Mouse (Mus musculus): ENCODE measurements at regions not wholly inside any gene's neighbourhood (a gene's known extent, or its start where the extent isn't known, plus 50 kb on each side); places are given as distances from the start of the nearest gene placed in this dataset.

DNA sequence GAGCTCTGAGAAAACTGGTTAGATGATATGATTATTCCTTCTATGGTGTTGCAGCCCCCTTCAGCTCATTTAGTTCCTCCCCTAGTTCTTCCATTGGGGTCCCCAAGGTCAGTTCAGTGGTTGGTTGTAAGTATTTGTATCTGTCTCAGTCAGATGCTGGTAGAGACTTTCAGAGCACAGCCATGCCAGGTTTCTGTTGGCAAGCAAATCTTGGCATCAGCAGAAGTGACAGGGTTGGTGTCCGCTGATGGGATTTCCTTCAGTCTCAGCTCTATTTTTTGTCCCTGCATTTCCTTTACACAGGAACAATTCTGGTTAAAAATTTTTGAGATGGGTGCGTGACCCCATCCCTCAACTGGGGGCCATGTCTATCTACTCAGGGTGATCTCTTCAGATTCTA is 55.3 kb upstream of the Spaca1 start:
- no peaks in the 10 kb centered on the region for H3K36me3 ChIP-seq (ENCODE audit: insufficient read depth)
- no peak overlapping the region for H3K9ac ChIP-seq
- no peak overlapping the region for H3K27ac ChIP-seq (ENCODE audit: low read depth, low read length)
- H3K9me3 ChIP-seq (ENCODE audit: low read length), result peaks cover 3% of the 10 kb centered on the region; the same call in 1 of the 2 replicates
- ATAC-seq, result no peak
- H3K4me3 ChIP-seq (ENCODE audit: low read depth, low read length), result no peak overlapping the region
- H3K27me3 ChIP-seq (ENCODE audit: insufficient read depth, low read length), result no peaks in the 10 kb centered on the region
- WGBS, result 89% methylated on average over 2 of the region's 2 CpGs
- no peak for DNase-seq
- no peaks in the 10 kb centered on the region for H3K4me1 ChIP-seq (ENCODE audit: insufficient read depth)
- H3K4me2 ChIP-seq (ENCODE audit: low read depth), result no peak overlapping the region
- TF ChIP-seq CTCF (IDR thresholded peaks at IDR 0.05; ENCODE audit: low read depth), result no peak

DNA sequence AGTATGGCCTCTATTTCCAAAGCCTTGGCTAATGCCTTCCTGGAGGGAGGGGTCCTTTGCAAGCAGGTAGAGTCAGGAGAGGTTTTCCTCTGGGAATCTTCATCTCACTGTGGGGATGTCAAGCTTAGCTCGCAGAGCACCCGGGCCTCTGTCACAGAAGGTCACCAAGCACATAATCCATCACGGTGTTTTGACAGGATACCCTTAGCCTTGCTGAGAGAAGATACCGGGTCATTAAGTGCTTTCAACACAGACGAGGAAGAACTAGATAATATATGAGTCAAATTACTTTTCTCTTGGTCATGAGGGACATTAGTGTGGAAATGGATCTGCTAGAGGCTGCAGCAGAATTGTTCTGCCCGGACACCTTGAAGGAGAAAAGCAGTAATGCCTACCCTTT is 64.3 kb upstream of the Spaca1 start:
- Histone ChIP-seq H3K4me3 (ENCODE audit: low read depth, low read length) (no peak overlapping the region), H3K4me2 (ENCODE audit: low read depth) (no peak overlapping the region), H3K27me3 (ENCODE audit: insufficient read depth, low read length) (no peaks in the 10 kb centered on the region), H3K4me1 (ENCODE audit: insufficient read depth) (no peaks in the 10 kb centered on the region), H3K9me3 (ENCODE audit: low read length) (no peaks in the 10 kb centered on the region), H3K9ac (no peak overlapping the region), H3K27ac (ENCODE audit: low read depth, low read length) (no peak overlapping the region), H3K36me3 (ENCODE audit: insufficient read depth) (no peaks in the 10 kb centered on the region)
- WGBS, result 75% methylated on average over 6 of the region's 6 CpGs
- ATAC-seq (no peak), DNase-seq (no peak)
- no peak for TF ChIP-seq CTCF (IDR thresholded peaks at IDR 0.05; ENCODE audit: low read depth)

DNA sequence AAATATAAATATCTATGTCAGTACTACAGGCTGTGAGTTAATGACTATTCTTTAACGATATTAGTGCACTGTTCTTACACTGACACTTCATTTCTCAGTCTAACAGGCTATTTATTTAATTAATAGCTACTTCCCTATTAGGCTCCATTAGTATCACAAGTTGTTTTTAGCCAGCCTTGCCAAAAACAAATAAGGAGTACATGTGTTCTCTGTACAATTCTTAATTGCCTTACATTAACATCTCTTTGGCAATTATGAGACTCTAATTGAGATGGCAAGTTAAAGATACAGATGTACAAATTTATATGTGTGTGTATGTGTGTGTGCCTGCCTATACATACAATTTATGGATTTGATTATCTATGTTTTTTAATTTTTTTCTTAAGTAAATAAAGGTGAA is 67.1 kb upstream of the Spaca1 start:
- Histone ChIP-seq H3K36me3 (ENCODE audit: insufficient read depth) (no peaks in the 10 kb centered on the region), H3K4me2 (ENCODE audit: low read depth) (no peak overlapping the region), H3K4me1 (ENCODE audit: insufficient read depth) (no peaks in the 10 kb centered on the region), H3K27ac (ENCODE audit: low read depth, low read length) (no peak overlapping the region), H3K27me3 (ENCODE audit: insufficient read depth, low read length) (no peaks in the 10 kb centered on the region), H3K9ac (no peak overlapping the region), H3K4me3 (ENCODE audit: low read depth, low read length) (no peak overlapping the region), H3K9me3 (ENCODE audit: low read length) (no peaks in the 10 kb centered on the region)
- TF ChIP-seq CTCF (IDR thresholded peaks at IDR 0.05; ENCODE audit: low read depth), result no peak
- ATAC-seq, result no peak
- WGBS, result 32% methylated on average over 1 of the region's 1 CpGs
- no peak for DNase-seq

DNA sequence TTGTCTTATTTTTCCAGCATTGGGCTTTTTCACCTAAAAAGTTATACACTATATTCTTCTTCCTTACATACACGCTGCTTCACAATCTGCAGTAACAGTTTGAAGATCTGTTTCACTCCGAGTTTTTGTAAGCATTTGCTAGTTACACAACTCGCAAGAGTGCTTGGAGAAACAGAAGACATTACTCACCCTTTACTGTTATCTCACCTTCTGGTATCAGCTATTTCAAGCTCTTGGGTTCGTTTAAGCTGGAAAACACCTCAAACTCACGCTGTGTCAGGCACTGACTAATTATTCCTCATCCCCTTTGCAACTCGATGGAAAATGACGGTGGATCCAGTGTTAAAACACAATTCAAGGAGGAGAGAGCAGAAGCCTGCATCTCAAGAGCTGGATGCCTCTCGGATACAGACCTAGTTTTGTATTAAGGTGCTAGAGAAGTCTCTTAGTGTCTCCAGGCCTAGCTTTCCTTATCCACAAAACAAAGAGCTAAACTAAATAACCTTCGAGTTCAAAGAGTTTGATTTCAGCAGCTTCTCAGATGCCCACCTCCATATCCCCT is 73.0 kb upstream of the Spaca1 start:
- DNase-seq, result no peak
- H3K9ac ChIP-seq, result no peak overlapping the region
- H3K4me2 ChIP-seq (ENCODE audit: low read depth), result no peak overlapping the region
- no peaks in the 10 kb centered on the region for H3K9me3 ChIP-seq (ENCODE audit: low read length)
- H3K4me1 ChIP-seq (ENCODE audit: insufficient read depth), result no peaks in the 10 kb centered on the region
- no peak for ATAC-seq
- H3K27me3 ChIP-seq (ENCODE audit: insufficient read depth, low read length), result no peaks in the 10 kb centered on the region
- H3K27ac ChIP-seq (ENCODE audit: low read depth, low read length), result no peak overlapping the region
- no peak for TF ChIP-seq CTCF (IDR thresholded peaks at IDR 0.05; ENCODE audit: low read depth)
- no peak overlapping the region for H3K4me3 ChIP-seq (ENCODE audit: low read depth, low read length)
- WGBS, result 70% methylated on average over 9 of the region's 9 CpGs
- no peaks in the 10 kb centered on the region for H3K36me3 ChIP-seq (ENCODE audit: insufficient read depth)

DNA sequence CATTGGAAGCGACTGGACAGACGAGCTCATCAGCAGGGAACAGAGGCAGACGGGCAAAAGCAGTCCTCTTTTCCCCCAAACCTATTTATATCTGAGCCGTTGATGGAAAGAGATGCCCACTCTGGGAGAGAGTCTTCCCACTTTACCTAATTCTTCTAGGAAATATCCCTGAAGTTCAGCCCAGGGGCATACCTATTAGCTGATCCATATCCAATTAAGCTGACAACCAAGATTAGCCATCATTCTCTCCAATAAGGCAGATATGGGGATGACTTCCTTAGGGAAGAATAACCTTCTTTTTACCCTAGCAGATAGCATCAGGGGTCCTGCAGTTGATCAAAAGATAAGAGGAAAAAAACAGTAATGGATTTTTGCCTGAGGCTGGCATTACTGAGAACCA is 78.2 kb upstream of the Spaca1 start:
- no peak overlapping the region for H3K4me3 ChIP-seq (ENCODE audit: low read depth, low read length)
- no peak overlapping the region for H3K9ac ChIP-seq
- H3K36me3 ChIP-seq (ENCODE audit: insufficient read depth), result no peaks in the 10 kb centered on the region
- WGBS, result 65% methylated on average over 4 of the region's 4 CpGs
- H3K27me3 ChIP-seq (ENCODE audit: insufficient read depth, low read length), result no peaks in the 10 kb centered on the region
- DNase-seq, result no peak
- no peaks in the 10 kb centered on the region for H3K4me1 ChIP-seq (ENCODE audit: insufficient read depth)
- no peaks in the 10 kb centered on the region for H3K9me3 ChIP-seq (ENCODE audit: low read length)
- no peak for TF ChIP-seq CTCF (IDR thresholded peaks at IDR 0.05; ENCODE audit: low read depth)
- ATAC-seq, result no peak
- H3K27ac ChIP-seq (ENCODE audit: low read depth, low read length), result no peak overlapping the region
- H3K4me2 ChIP-seq (ENCODE audit: low read depth), result no peak overlapping the region

DNA sequence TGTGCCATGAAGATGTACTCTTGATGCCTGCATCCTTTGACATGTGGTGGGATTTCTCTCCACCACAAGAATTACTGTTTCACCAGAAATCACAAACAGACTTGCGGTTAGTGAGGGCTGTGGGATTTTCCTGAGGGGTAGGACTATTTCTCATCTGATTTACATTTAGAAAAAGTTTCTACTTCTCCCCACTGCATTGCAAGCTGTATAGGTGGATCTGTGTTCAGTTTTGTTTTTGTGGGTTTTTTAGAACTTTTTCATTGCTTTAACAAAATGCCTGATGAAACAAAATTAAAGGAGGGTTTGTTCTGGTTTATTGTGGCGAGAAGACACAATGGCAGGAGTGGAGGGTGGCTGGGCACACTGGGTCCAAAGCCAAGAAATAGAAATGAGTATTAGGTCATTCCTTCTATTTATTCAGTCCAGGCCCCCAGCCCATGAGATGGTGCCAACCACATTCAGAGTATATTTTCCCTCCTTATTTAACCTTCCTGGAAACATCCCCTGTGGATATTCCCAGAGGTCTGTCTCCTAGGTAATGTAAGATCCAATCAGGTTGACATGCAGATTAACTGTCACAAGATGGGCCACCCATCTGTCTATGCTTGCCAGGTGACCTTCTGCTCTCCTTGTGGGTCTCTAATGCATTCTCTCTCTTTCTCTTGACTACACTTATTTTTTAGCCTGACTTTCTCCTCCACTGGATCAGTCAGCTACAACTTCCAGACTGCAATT is 96.3 kb upstream of the Spaca1 start:
- H3K27ac ChIP-seq (ENCODE audit: low read depth, low read length), result no peak overlapping the region
- H3K9ac ChIP-seq, result no peak overlapping the region
- ATAC-seq (peak; percentile 29; the same call in 1 of the 2 replicates), DNase-seq (peak; percentile 6)
- no peak for TF ChIP-seq CTCF (IDR thresholded peaks at IDR 0.05; ENCODE audit: low read depth)
- H3K4me1 ChIP-seq (ENCODE audit: insufficient read depth), result no peaks in the 10 kb centered on the region
- WGBS, result 52% methylated on average over 2 of the region's 2 CpGs
- no peak overlapping the region for H3K4me2 ChIP-seq (ENCODE audit: low read depth)
- H3K27me3 ChIP-seq (ENCODE audit: insufficient read depth, low read length), result no peaks in the 10 kb centered on the region
- no peaks in the 10 kb centered on the region for H3K9me3 ChIP-seq (ENCODE audit: low read length)
- no peak overlapping the region for H3K4me3 ChIP-seq (ENCODE audit: low read depth, low read length)
- no peaks in the 10 kb centered on the region for H3K36me3 ChIP-seq (ENCODE audit: insufficient read depth)

DNA sequence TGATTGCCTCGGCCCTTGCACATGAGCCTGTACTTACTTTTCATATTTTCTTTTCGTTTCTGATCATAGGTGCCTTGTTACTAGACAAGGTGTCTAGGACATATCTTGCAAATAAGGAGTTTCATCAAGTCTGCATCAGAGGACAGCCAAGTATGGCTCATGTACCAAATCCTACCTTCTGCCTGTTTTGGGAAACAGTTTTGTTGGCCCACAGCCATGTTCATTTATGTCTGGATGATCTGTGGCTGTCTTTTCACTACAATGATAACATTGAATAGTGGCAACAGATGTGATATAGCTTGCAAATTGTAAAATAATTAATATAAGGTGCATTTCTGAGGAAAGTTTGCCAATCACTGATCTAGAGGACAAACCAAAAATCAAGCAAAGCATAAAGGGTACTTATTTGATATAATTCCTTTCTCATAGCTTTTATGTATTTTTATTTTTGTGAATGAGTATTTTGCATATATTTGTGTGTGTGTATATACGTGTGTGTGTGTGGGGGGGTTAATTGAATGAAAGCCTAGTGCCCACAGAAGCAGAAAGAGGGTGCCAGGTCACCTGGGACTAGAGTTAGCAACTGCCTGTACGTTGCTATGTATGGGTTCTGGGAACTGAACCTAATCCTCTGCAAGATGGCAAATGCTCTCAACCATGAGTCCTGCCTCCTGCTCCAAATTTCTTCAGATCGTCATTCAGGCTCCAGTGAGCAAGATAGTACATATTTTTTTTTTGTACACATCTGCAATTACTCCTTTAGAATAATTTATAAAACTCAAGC is 99.2 kb upstream of the Spaca1 start:
- Histone ChIP-seq H3K27me3 (ENCODE audit: insufficient read depth, low read length) (no peaks in the 10 kb centered on the region), H3K36me3 (ENCODE audit: insufficient read depth) (no peaks in the 10 kb centered on the region), H3K27ac (ENCODE audit: low read depth, low read length) (no peak overlapping the region), H3K4me1 (ENCODE audit: insufficient read depth) (0 out of 2 replicates have a peak, but pooled peaks cover 4% of the 10 kb centered on the region), H3K9me3 (ENCODE audit: low read length) (no peaks in the 10 kb centered on the region), H3K4me2 (ENCODE audit: low read depth) (no peak overlapping the region), H3K9ac (no peak overlapping the region), H3K4me3 (ENCODE audit: low read depth, low read length) (no peak overlapping the region)
- 60% methylated on average over 5 of the region's 5 CpGs for WGBS
- ATAC-seq, result no peak
- no peak for DNase-seq
- no peak for TF ChIP-seq CTCF (IDR thresholded peaks at IDR 0.05; ENCODE audit: low read depth)
